Mouse (Mus musculus): ENCODE data around the gene Tcn2. TPM values are rescaled to one million over a fixed set of nuclear protein-coding genes. Genes with fewer than 3 reads are reported as not detected.
"Not testable (repeated sequence)": the region's sequence is repeated elsewhere in the genome, so short reads cannot be mapped to it uniquely, and the experiment has no call there.

Gene Tcn2
- polyA plus RNA-seq, 3 experiments from 2014 or later = 11.0 to 29.1 (median 23.6) TPM

DNA sequence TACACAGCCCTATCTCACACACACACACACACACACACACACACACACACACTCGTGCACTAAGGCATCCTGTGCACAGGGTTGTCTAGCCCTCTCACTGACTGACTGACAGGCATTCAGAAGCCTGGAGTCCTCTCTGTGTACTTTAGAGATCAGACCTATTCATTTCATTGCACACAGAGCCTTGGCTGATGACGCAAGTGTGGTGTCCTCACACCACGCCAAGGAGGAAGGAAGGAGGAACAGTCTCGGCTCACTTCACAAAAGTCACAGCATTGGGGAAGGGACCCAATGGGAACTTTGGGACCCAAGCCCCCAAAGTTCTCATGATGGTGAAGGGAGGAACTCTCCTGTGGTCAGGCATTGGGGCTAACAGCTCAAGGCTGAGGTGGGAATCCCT is 1.9 kb downstream of the Tcn2 start:
- no peak for ATAC-seq

- ATAC-seq = no peak
Observed at GRCm38 (mm10) chr11:3925916-3926315, 6.0 kb downstream of the Tcn2 start.

GRCm38 (mm10) chr11:3922731-3923130 is 9.2 kb downstream of the Tcn2 start:
- ATAC-seq = no peak

DNA sequence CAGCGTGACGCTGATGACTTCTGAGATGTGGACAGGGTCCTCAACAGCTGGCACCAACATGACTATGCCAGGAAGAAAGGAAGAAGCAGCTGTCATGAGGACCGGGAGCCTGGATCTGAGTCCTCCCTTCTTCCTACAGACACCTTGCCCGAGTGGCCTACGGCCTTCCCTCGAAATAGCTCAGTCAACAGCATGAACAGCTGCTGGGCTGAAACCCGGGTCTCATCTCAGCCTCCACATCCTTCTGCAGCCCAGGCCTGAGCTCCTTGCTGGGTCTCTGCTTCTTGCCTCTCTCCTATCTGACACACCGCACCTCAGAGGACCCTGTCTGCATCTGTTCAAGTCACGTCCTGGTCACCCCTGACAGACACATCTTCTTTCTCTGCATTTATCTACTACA is 9.8 kb downstream of the Tcn2 start:
- no peak for ATAC-seq

DNA sequence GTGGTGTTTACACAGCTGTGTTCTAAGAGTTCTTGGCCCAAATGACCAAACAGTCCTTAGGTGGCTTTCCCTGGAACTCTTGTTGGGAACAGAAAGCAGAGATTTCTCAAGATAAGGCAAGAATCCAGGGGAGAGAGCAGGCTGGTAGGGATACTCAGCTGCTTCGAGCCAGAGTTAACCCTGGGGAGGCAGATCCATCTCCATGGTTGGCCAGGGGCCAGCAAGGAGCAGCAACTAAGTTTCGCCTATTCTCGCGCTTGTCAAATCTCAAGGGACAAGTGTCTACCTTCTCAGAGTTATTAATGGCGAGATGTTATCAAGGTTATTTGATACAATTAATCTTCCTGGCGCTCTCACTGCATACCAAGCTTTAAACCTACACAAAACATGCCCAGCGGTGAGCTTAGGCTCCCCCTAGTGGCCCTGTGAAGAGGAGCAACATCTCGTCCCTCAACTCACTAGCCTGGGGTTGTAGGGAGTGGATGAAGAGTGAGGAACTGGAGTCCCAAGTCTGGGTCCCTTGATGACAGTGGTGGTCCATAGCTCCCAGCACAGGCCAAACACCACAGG is 10.6 kb downstream of the Tcn2 start:
- peak; percentile 80 for ATAC-seq

- ATAC-seq = no peak
Observed at GRCm38 (mm10) chr11:3920476-3920875, 11.5 kb downstream of the Tcn2 start.

GRCm38 (mm10) chr11:3918738-3919137 is 13.2 kb downstream of the Tcn2 start:
- no peak for ATAC-seq

DNA sequence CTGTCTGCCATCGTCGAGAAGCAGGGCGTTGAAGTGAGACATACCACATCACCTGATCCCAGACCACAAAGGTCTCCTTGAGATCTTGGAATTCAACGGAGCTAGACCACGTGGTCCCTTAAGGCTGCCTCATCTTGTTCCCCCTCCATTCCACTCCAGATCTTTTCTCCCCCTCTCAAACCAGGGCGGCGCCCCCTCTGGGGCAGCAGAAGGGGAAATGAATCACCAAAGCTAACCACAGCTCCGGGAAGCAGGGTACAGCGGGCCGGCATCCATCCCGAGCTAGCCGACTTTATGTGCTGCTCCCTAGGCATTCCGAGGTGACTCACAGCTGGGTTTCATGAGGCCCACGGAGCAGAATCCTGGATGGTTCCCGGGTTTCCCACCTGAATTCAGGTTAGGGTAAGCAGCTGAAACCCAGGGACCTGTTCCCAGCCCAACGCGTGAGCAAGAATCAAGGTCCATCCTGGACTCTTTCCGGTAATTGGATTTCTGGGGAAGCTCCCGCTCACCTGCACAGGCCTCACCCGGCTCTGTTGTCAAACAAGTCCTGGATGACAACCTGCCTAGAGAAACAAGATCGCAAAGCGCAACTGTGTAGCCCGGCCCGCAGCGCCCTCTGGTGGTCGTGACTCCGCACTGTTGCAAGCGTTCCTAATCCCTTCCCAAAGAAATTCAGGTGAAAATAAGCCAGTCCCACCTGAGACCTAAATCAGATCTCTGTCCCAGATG is 17.7 kb downstream of the Tcn2 start, which contains the start of gene Slc35e4:
TSS of gene Slc35e4 (minus strand) at position 556 of the 732 bp plus-strand sequence.
- ATAC-seq = peak; percentile 62

DNA sequence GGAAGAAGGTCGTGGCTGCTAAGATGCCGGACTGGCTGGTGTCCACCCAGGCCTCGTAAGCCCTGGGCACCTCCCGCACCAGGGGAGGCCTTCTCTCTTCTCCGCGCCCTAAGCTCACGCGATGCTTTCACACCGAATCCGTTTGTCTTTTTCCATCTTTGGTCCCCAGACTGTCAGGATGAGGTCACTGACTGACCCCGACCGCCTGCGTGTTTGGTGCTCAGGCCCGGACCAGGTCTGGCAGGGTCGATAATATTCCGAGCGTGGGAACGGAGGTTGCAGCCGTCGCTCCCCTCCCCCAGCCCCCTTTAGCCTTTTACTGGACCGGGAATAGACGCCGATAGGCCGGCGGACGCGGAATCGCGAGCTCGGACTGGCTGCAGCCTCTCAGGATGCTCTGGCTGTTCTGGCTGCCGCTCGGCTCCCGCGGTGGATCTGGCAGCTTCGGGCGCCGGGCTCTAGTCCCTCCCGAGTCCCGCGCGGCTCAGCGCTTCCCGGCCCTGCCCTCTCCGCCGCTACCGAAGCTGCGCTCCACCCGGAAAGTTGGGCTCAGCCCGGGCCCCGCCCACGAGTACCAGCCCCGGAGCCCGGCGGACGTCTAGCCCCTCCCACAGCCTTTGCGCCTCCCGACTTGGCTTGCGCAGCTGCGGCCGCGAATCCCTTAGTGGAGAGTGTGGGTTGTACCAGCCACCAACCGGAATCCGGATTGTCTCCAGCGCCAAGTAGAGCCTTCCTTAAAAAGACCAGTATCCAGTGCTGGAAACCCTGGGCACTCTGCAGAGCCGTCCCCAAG is 18.4 kb downstream of the Tcn2 start:
- ATAC-seq = peak; percentile 80

DNA sequence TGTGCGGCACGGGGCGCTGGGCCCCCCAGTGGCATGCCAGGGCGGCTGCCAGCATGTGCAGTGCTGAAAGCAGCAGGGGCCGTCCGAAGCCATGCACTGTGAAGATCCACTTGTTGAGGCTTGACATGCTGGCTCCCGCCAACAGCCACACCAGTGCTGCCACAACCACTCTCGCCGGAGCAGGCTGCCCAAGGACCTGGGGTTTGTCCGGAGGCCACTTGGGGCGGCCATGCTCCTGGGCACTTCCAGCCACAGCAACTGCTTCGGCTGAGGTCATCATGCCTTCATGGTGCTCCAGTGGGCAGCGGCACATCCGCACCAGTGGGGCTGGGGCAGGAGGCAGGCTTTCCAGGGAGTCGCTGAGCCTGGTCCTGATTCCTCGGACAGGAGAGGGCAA is 19.1 kb downstream of the Tcn2 start:
- no peak for ATAC-seq

GRCm38 (mm10) chr11:3912100-3912874 is 19.7 kb downstream of the Tcn2 start:
- no peak for ATAC-seq

DNA sequence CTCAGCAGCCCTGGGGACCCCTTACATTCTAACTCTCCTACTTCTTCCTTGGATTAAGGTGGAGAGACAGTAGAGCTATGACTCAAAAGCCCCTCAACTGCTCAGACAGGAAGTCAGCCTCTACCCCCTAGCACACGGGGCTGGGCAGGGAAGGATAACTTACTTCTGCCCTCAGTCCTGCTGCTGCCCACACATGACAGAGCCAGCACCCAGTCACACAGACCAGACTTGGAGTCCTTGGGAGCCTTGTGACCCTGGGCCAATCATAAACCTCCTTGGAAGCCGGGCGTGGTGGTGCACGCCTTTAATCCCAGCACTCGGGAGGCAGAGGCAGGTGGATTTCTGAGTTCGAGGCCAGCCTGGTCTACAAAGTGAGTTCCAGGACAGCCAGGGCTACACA is 20.5 kb downstream of the Tcn2 start:
- not testable (repeated sequence) for ATAC-seq

DNA sequence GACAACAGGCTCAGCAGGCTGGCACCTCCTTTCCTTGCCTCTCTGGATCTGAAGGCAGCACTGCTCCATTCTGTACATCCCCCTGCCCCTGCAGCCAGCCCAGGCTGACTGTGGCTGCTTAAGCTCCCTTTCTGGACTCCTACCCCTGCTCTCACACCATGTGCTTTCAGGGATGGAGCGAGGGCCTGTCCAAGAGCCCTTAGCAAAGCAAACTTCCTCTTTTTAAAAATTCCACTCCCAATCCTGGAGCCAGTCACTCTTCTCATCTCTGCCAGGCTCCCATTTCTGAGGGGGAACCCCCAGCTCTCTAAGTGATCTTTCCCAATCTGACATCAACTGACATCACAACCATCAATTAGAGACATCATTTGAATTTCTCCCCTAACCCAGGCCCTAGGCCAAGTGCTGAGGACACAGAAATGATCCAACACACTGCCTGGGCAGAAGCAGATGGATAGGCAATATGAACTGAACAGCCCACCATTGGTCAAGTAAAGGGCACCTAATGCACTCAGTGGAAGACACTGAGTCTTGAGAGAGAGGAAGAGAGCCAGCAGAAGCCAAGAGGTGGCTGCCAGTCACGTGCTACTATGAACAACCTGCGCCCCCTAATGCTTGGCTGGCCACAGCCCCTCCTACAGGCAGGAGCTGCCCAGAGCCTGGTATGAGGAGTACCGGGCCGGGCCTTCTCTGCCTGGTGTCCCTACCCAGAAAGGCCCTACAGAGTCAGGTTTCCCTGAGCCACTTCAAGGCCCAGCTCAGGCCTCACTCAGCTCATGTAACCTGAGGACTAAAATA is 21.2 kb downstream of the Tcn2 start:
- ATAC-seq = no peak

DNA sequence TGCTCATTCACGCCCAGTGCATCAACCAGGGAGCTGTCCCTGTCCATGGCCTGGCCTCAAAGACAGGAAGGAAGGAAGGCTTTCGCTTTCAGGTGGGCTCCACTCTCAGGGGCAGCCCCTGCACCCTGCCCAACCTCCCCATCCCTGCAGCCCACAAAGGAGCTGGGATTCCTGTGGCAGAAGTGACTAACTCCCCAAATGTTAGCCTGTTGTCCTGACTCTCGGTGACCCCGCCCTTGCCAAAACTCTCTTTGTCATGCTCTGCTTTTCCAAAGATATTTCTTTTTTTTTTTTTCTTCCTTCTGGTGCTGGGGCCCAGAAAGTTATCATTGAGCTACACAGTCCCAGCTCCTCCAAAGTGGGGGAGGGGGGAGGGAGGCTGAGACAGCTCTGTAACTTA is 22.7 kb downstream of the Tcn2 start:
- ATAC-seq = no peak

DNA sequence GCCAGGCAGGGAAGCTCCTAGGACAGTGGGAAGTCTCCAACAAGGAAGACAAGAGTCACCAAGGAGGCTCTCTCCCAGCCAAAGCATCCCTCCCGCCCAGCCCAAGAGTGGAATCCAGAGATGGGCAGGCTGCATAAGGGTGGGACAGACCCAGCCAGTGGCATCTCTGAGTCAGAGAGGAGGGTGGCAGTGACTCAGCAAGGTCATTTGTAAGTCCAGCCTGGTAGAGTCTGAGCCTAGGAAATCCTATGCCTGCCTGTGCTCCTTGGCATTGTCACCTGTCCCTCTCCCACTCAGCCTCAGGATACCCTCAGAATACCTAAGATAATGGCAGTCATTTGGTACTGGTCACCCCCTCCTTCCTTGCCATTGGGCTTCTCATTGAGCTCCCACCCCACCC is 26.5 kb downstream of the Tcn2 start:
- ATAC-seq = no peak

- no peak for ATAC-seq
Observed at GRCm38 (mm10) chr11:3904673-3905072, 27.3 kb downstream of the Tcn2 start.

- ATAC-seq = no peak
Observed at GRCm38 (mm10) chr11:3903046-3903445, 28.9 kb downstream of the Tcn2 start.

DNA sequence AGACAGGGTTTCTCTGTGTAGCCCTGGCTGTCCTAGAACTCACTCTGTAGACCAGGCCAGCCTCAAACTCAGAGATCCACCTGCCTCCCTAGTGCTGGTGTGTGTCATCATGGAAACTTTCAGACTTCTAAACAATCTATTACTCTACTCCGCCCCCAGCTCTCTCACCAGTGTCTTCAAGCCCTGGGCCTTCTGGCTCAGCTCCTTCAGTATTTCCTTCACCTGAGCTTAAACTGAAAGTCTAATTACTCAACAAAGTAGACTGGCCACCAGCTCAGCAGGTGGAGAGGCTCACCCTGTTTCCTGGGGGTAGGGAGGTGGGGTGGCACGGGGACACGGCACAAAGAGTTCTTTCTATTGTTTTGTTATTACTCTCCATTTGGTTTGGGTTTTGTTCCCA is 29.4 kb downstream of the Tcn2 start:
- peak; percentile 28 for ATAC-seq

DNA sequence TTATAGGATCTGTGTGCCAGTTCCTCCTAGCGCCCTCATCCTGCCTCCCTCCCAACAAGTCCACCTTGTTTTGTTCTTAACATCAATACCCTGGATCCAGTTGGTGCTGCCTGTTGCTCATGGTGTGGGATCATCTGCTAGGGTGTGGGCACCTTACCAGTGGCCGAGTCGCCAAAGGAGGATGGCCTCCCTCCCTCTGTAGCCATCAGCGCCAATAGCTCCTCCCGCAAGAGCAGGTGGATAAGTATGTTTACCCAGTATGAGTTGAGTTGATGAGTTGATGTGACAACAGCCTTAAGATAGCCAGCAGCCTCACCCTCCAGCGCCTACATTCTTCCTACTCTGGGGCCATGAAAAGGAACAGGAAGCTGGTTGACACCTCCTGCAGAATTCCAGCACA is 31.7 kb downstream of the Tcn2 start:
- ATAC-seq = no peak

DNA sequence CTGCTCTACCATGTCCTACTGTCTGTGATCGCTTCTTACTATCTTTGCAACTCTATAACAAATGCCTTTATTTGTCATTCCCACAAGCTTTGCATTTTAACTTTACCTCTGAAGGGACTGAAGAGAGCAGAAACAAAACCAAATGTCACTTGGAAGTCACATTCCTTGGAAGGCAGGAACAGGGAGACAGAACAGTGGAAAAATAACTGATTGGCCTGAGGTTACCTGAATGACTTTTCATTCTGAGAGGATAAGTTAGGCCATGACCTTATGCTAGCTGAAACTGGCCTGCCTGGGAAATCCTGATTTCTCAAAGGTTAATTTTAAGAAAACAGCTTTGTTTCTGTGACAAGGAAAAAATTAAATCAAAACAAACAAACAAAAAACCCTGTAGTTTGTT is 36.0 kb downstream of the Tcn2 start:
- no peak for ATAC-seq

DNA sequence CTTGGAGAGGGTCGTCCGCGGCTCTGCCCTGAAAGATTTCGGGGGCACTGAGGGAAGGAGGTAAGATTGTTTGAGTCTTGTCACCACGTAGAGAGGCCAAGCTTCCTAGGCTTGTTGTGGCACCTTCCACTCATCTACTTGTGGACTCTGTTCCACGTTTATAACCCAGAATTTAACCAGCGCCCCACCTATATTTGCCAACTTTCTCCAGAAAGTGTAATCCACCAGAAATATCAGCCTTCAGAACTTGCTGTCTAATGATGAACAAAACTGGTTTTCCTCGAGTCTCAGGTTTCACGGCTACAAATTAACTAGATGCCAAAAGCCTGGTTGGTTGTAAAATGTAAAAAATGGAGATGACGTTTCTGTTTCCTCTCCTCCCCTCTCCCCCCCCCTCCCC is 36.5 kb downstream of the Tcn2 start:
- no peak for ATAC-seq
